Mouse (Mus musculus) stomach, embryonic 15.5 days (tissue): Measurements from ENCODE around the gene Hsf5. TPM values are rescaled to one million over a fixed set of nuclear protein-coding genes. Genes with fewer than 3 reads are reported as not detected.

Experiments
- ATAC-seq: fragments of 200-750 bp; cut with Nextera tagmentation; 2 replicates; pipeline ENCODE4 v1.8.0; 2017; ENCODE audit warnings: low read depth, moderate number of reproducible peaks, moderate TSS enrichment; ENCODE audit not compliant: insufficient read depth, low FRiP score
- H3K27ac ChIP-seq: fragments of 300-500 bp; sonication (generic); 2 replicates; pipeline ENCODE4 v1.5.1; 2015; ENCODE audit warnings: mild to moderate bottlenecking, inconsistent platforms
- H3K27me3 ChIP-seq: fragments of 300-500 bp; sonication (generic); replicated peaks from 2 replicates; pipeline ENCODE4 v1.6.1; 2015; ENCODE audit warnings: inconsistent platforms
- H3K36me3 ChIP-seq: fragments of 300-500 bp; sonication (generic); 2 replicates; pipeline ENCODE4 v1.6.1; 2015; ENCODE audit warnings: inconsistent platforms
- H3K4me1 ChIP-seq: fragments of 300-500 bp; sonication (generic); 2 replicates; pipeline ENCODE4 v1.6.1; 2015; ENCODE audit warnings: inconsistent platforms
- H3K4me2 ChIP-seq: fragments of 300-500 bp; sonication (generic); 2 replicates; pipeline ENCODE4 v1.6.1; 2015; ENCODE audit warnings: mild to moderate bottlenecking, inconsistent platforms
- H3K4me3 ChIP-seq: fragments of 300-500 bp; sonication (generic); replicated peaks from 2 replicates; pipeline ENCODE4 v1.5.1; 2015; ENCODE audit warnings: inconsistent platforms
- H3K9ac ChIP-seq: fragments of 300-500 bp; sonication (generic); 2 replicates; pipeline ENCODE4 v1.6.1; 2015; ENCODE audit warnings: inconsistent platforms
- H3K9me3 ChIP-seq: fragments of 300-500 bp; sonication (generic); 2 replicates; pipeline ENCODE4 v1.6.1; 2016; ENCODE audit warnings: inconsistent platforms
- WGBS: fragments of 180-500 bp; shearing (Covaris S2); methylation state at CpG from one replicate; pipeline ENCODE4 v1.1.7; 2015; 5-methylcytosine and 5-hydroxymethylcytosine counted together
- polyA plus RNA-seq: library from polyadenylated mRNA; unstranded; fragments of >200 nt; fragmentation: Nextera tagmentation; extraction: Ambion mirVana; gene quantifications from 2 replicates; pipeline ENCODE4 v1.2.1, GENCODE M21; 2015

Gene Hsf5
- polyA plus RNA-seq, 1 experiment from 2014 or later: 0.26 TPM

- H3K36me3 ChIP-seq: peaks cover 70% of the 10 kb centered on the region
- ATAC-seq: no peak
- no peaks in the 10 kb centered on the region for H3K27me3 ChIP-seq
- H3K4me2 ChIP-seq: no peak overlapping the region
- WGBS: 89% methylated on average over 5 of the region's 5 CpGs
- H3K4me1 ChIP-seq: no peaks in the 10 kb centered on the region
- H3K9ac ChIP-seq: no peak overlapping the region
- no peak overlapping the region for H3K4me3 ChIP-seq
- no peaks in the 10 kb centered on the region for H3K9me3 ChIP-seq
- H3K27ac ChIP-seq: no peak overlapping the region
Measured at GRCm38 (mm10) chr11:87615551-87615950, 1.4 kb upstream of the Hsf5 start.

GRCm38 (mm10) chr11:87615952-87616351 is 1.0 kb upstream of the Hsf5 start:
- WGBS: 97% methylated on average over 2 of the region's 2 CpGs
- Histone ChIP-seq H3K9me3 (no peaks in the 10 kb centered on the region), H3K4me3 (no peak overlapping the region)

DNA sequence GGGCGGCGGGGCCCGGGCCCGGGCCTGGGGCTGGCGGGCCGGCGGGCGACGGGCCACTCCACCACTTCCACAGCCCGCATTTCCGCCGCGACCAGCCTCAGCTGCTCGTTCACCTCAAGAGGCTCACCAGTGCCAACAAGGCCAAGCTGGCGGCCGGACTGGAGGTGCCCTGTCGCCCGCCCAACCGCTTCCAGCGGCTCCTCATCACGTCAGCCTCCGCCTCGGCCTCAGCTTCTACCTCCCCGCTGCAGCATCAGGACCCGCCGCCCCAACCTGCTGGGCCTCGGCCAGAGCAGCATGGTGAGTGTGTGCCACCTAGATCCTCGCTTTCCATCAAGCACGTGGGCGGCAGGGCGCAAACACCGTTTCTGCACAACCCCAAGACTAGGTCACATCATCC is 642 bp downstream of the Hsf5 start:
- no peak for ATAC-seq
- WGBS: 94% methylated on average over 25 of the region's 32 CpGs

More at GRCm38 (mm10) chr11:87615952-87616351, 1.0 kb upstream of the Hsf5 start:
- Histone ChIP-seq H3K27ac (no peak overlapping the region), H3K4me2 (no peak overlapping the region), H3K9ac (no peak overlapping the region), H3K36me3 (peaks cover 68% of the 10 kb centered on the region), H3K27me3 (no peaks in the 10 kb centered on the region), H3K4me1 (no peaks in the 10 kb centered on the region)
- no peak for ATAC-seq

DNA sequence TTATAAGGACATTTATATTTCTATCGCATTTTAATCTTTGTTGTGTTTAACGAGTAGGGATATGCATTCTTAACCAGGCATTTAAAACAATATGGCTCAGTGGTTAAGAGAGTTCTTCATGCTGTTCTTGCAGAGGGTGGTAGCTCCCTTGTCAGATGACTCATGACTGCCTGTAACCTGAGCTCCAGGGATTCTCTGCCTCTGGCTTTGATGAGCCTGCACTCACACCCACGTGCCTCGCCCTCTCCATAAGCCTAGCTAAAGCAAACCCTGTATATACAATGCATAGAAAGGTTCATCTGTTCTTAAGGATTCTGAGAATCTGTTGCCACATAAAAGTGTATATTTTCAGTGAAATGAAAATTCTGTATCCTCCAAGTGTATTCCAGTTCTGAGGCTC is 6.2 kb downstream of the Hsf5 start:
- Histone ChIP-seq H3K27ac (no peak overlapping the region), H3K4me3 (no peak overlapping the region), H3K4me2 (no peak overlapping the region), H3K27me3 (no peaks in the 10 kb centered on the region), H3K36me3 (peaks cover 8% of the 10 kb centered on the region), H3K9ac (no peak overlapping the region), H3K4me1 (no peaks in the 10 kb centered on the region), H3K9me3 (no peaks in the 10 kb centered on the region)
- WGBS: 69% methylated on average over 4 of the region's 4 CpGs
- no peak for ATAC-seq

More for the DNA sequence above, 642 bp downstream of the Hsf5 start:
- Histone ChIP-seq H3K9me3 (no peaks in the 10 kb centered on the region), H3K27ac (no peak overlapping the region), H3K9ac (no peak overlapping the region), H3K36me3 (peaks cover 51% of the 10 kb centered on the region), H3K4me1 (no peaks in the 10 kb centered on the region), H3K4me2 (no peak overlapping the region), H3K27me3 (no peaks in the 10 kb centered on the region), H3K4me3 (no peak overlapping the region)

GRCm38 (mm10) chr11:87629859-87630258 is 12.9 kb downstream of the Hsf5 start:
- Histone ChIP-seq H3K4me3 (no peak overlapping the region), H3K27ac (no peak overlapping the region), H3K4me2 (no peak overlapping the region), H3K27me3 (no peaks in the 10 kb centered on the region), H3K4me1 (no peaks in the 10 kb centered on the region), H3K36me3 (no peaks in the 10 kb centered on the region), H3K9ac (no peak overlapping the region), H3K9me3 (no peaks in the 10 kb centered on the region)
- 21% methylated on average over 10 of the region's 10 CpGs for WGBS
- no peak for ATAC-seq

DNA sequence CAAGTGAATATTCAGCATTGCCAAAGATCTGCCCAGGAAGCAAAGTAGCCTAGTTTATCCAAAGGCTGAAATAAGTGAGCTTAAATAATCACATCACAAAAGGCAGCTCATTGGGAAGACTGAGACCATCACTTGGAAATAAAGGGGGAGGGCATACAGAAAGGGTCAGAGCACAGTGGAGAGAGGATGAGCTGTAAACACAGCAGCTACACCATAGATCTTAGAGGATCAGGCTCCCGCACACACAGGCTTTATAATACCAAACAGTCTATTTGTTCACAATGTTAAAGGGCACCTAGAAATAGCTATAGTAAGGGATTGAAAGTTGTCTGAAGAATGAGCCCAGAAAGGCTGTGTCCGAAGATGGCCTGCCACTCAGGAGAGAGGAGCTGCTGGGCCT is 21.8 kb downstream of the Hsf5 start:
- no peaks in the 10 kb centered on the region for H3K9me3 ChIP-seq
- ATAC-seq: no peak
- H3K9ac ChIP-seq: peak overlapping the region; percentile 77
- H3K4me1 ChIP-seq: peaks cover 5% of the 10 kb centered on the region; the same call in 1 of the 2 replicates
- 17% methylated on average over 2 of the region's 2 CpGs for WGBS
- peak overlapping the region; percentile 48 for H3K4me3 ChIP-seq
- peak overlapping the region; percentile 84 for H3K4me2 ChIP-seq
- H3K27ac ChIP-seq: peak overlapping the region; percentile 51; the same call in 1 of the 2 replicates
- no peaks in the 10 kb centered on the region for H3K27me3 ChIP-seq
- no peaks in the 10 kb centered on the region for H3K36me3 ChIP-seq

DNA sequence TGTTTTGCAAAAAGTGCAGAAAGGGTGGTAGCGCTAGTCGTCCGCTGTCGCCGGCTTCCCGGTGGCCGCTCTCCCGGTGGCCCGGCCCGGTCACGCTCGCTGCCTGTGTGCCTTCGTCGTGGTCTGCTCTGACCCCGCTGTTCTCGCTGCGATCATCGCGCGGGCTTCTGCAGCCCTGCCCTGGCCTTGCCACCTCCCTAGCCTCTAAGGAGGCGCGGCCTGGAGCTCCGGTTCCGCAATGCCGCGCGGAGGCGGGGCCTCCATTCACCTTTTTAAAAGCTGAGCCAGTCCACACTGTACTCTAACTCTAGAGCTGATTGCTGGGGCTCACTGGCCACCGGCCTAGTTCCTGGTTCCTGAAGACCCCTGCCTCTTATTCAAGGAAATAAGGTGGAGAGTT is 22.2 kb downstream of the Hsf5 start:
- H3K4me3 ChIP-seq: peak overlapping the region; percentile 48
- ATAC-seq: peak; percentile 82
- no peaks in the 10 kb centered on the region for H3K27me3 ChIP-seq
- H3K9me3 ChIP-seq: no peaks in the 10 kb centered on the region
- WGBS: under 1% methylated on average over 29 of the region's 29 CpGs
- H3K4me2 ChIP-seq: peak overlapping the region; percentile 84
- H3K36me3 ChIP-seq: no peaks in the 10 kb centered on the region
- H3K9ac ChIP-seq: peak overlapping the region; percentile 77
- peak overlapping the region; percentile 51; the same call in 1 of the 2 replicates for H3K27ac ChIP-seq
- H3K4me1 ChIP-seq: peaks cover 5% of the 10 kb centered on the region; the same call in 1 of the 2 replicates

GRCm38 (mm10) chr11:87642865-87643264 is 25.9 kb downstream of the Hsf5 start:
- H3K9me3 ChIP-seq: no peaks in the 10 kb centered on the region

DNA sequence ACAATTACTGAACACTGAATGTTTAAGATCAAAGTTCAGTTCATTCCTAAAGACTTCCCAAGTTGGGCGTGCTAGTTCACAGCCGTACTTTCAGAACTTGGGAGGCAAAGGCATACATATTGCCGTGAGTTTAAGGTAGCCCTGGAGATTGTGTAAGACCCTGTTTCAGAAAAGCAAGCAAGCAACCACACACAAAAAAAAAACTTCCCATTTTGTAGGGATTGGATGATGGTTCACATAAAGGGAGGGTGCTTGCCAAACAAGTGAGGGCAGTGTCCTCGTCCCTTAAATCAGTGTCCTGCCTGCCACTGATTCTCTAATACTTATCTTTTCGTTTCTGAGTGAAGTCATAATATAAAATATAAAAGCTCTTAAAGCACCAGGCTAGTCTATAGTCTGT is 37.7 kb downstream of the Hsf5 start:
- Histone ChIP-seq H3K36me3 (no peaks in the 10 kb centered on the region), H3K27ac (no peak overlapping the region), H3K9me3 (no peaks in the 10 kb centered on the region), H3K4me1 (no peaks in the 10 kb centered on the region), H3K9ac (no peak overlapping the region), H3K27me3 (no peaks in the 10 kb centered on the region), H3K4me2 (no peak overlapping the region), H3K4me3 (no peak overlapping the region)
- no peak for ATAC-seq
- WGBS: 58% methylated on average over 5 of the region's 5 CpGs

More at GRCm38 (mm10) chr11:87642865-87643264, 25.9 kb downstream of the Hsf5 start:
- H3K4me3 ChIP-seq: no peak overlapping the region
- H3K4me1 ChIP-seq: peaks cover 5% of the 10 kb centered on the region; the same call in 1 of the 2 replicates
- no peak overlapping the region for H3K9ac ChIP-seq
- ATAC-seq: no peak
- H3K27ac ChIP-seq: no peak overlapping the region
- no peaks in the 10 kb centered on the region for H3K36me3 ChIP-seq
- H3K4me2 ChIP-seq: no peak overlapping the region
- no peaks in the 10 kb centered on the region for H3K27me3 ChIP-seq

DNA sequence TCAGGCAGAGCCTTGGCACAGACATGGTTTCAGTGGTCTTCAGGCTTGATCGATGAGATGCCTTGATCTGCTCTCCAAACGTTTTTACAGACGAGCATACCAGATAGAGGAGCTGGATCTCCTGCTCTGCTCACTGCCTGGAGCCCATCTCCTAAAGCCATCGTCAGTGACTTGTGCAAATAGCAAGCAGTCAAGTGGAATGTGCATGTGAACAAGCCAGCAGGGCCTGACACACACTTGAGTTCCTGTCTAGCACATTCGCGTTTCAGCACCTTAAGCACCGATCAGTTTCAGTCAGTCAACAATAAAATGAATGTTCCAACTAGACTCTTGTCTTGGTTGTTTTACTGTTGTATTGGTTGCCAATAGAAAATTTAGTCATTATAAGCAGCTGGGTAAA is 42.3 kb downstream of the Hsf5 start:
- H3K36me3 ChIP-seq: no peaks in the 10 kb centered on the region
- H3K4me2 ChIP-seq: no peak overlapping the region
- no peaks in the 10 kb centered on the region for H3K27me3 ChIP-seq
- H3K9ac ChIP-seq: no peak overlapping the region
- H3K4me3 ChIP-seq: no peak overlapping the region
- H3K27ac ChIP-seq: no peak overlapping the region
- no peaks in the 10 kb centered on the region for H3K9me3 ChIP-seq
- H3K4me1 ChIP-seq: no peaks in the 10 kb centered on the region
- ATAC-seq: no peak
- WGBS: 66% methylated on average over 7 of the region's 7 CpGs

DNA sequence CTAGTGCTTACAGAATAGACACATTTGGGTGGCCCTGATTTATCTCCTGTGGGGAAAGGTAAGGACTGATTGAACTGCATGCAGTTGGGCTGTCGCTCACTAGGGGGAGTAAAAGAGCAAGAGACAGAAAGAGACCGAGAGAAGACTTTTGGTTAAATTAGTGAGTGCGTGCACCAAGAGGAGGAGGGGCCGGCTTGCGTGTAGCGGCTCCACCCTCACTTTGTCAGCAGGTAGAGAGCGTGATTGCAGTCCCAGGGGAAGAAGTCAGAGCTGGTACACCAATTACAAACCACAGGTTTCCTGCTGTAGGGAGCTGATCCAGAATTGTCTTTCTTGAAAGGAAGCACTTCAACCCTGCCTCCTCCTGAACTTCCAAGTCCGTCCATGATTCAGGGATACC is 45.4 kb downstream of the Hsf5 start, which contains the start of gene Rnf43:
Gene Rnf43, plus strand, starts transcription at position 316 of the 400 bp plus-strand sequence.
- 0% methylated on average over 8 of the region's 8 CpGs for WGBS
- ATAC-seq: peak; percentile 91
- Histone ChIP-seq H3K4me2 (peak within 1 kb of the TSS; percentile 57), H3K9ac (peak within 1 kb of the TSS; percentile 23; the same call in 1 of the 2 replicates), H3K9me3 (no peaks in the 10 kb centered on the region), H3K36me3 (no peaks in the 10 kb centered on the region), H3K4me3 (peak within 1 kb of the TSS; percentile 45), H3K27ac (peak within 1 kb of the TSS; percentile 65; the same call in 1 of the 2 replicates), H3K27me3 (no peaks in the 10 kb centered on the region), H3K4me1 (no peaks in the 10 kb centered on the region)

- Histone ChIP-seq H3K4me1 (no peaks in the 10 kb centered on the region), H3K4me2 (peak overlapping the region; percentile 57), H3K36me3 (no peaks in the 10 kb centered on the region), H3K4me3 (peak overlapping the region; percentile 45), H3K9me3 (no peaks in the 10 kb centered on the region), H3K27me3 (no peaks in the 10 kb centered on the region), H3K9ac (peak overlapping the region; percentile 23; the same call in 1 of the 2 replicates), H3K27ac (peak overlapping the region; percentile 65; the same call in 1 of the 2 replicates)
- no peak for ATAC-seq
- 12% methylated on average over 14 of the region's 14 CpGs for WGBS
Measured at GRCm38 (mm10) chr11:87662822-87663221, 45.9 kb downstream of the Hsf5 start.

DNA sequence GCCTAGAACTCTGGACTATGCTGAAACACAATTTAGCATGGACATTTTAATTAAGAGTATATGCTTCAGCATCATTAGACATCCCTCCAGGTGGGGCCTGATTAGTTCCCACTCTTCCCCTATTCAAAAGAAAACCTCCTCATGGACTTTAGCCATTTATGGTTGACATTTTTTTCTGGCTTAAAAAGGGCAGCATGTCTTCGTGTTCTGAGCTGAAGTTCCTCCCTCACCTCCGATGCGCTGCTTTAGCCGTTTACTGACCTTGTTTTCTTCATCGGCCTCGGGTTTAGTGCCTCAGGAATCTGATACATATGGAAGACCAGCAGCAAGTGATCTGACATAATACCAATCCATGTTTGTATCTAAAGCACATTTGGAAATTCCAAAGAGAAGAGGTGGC is 47.0 kb downstream of the Hsf5 start:
- WGBS: 61% methylated on average over 6 of the region's 6 CpGs
- Histone ChIP-seq H3K27ac (no peak overlapping the region), H3K4me3 (peak overlapping the region; percentile 42), H3K9ac (no peak overlapping the region), H3K4me1 (no peaks in the 10 kb centered on the region), H3K36me3 (no peaks in the 10 kb centered on the region), H3K4me2 (peak overlapping the region; percentile 57), H3K27me3 (no peaks in the 10 kb centered on the region), H3K9me3 (no peaks in the 10 kb centered on the region)
- no peak for ATAC-seq
